Mouse (Mus musculus) monocyte, adult 5-6 weeks (primary cell): ENCODE measurements around the gene Kcnq4. TPM values are rescaled to one million over a fixed set of nuclear protein-coding genes. Genes with fewer than 3 reads are reported as not detected.

ENCODE experiments used
- ATAC-seq: fragments of 153-309, 156-312 bp; replicated peaks from 2 replicates; pipeline ENCODE4 v1.8.0; 2017; ENCODE audit warnings: mild to moderate bottlenecking; ENCODE audit not compliant: low TSS enrichment, insufficient number of reproducible peaks, severe bottlenecking, poor library complexity, low FRiP score
- total RNA-seq: library from RNA; stranded (forward); fragments of 200-1000, 200-491, 200-594 nt; gene quantifications from 3 replicates; pipeline ENCODE4 v1.2.3, GENCODE M21; 2017

Gene Kcnq4
- not detected in 3 replicates for total RNA-seq

GRCm38 (mm10) chr4:120747941-120748866 lies at the start of gene Kcnq4:
Kcnq4 (minus strand) TSS chr4:120748612.
- no peak for ATAC-seq

DNA sequence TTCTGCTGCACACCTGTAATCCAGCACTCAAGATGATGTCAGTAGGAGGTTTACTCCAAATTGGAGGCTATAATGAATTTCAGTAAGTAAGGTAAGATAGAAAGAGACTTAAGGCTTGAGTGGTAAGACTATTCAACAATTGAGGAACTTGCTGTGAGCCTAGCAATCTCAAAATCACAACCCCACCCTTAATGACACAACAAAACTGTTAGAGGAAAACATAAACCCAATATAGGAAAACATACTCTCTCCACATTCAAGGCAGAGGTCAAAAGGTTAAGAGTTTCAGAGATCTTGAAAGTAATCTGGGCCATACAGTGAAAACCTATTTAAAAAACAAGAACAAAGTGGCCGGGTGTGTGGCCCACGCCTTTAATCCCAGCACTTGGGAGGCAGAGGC lies 48.3 kb upstream of the Kcnq4 start:
- ATAC-seq: peak; percentile 88

- no peak for ATAC-seq
Measured at GRCm38 (mm10) chr4:120795646-120796045, 47.2 kb upstream of the Kcnq4 start.

DNA sequence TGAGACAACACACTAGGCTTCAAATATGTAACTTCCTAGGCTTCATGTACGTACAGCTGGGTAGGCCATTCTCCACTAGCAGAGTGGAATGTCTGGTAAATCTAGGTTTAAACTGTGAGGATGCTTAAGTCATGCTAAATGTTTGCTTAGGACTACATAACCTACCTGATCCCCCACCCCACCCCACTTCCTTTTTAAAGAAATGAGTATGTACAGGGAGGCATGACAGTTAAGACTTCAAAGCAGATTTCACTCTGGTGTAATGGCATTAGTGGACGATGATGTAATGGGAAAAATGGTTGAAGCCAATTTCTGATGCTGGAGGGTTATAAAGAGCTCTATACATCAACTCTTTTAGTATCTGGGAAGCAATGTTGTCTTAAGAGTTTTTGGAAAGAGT lies 44.5 kb upstream of the Kcnq4 start:
- ATAC-seq: no peak

DNA sequence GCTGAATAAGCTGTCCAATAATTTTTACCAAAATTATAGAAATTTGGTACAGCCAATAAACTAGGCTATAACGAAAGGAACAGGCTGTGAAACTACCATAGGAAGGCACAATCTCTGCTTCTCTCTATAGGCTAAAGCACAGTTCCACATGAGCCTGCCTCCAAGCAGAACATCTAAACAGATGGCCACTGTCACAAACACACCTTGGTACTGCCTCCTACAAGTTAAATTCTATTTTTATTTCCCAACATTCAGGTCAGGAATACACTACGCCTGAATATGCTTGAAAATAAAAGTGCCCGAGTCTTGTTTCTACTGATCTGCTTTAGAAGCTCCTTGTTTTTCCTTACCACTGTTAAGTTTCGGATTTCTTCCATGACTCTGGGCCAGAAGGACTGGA lies 41.6 kb upstream of the Kcnq4 start:
- ATAC-seq: no peak

DNA sequence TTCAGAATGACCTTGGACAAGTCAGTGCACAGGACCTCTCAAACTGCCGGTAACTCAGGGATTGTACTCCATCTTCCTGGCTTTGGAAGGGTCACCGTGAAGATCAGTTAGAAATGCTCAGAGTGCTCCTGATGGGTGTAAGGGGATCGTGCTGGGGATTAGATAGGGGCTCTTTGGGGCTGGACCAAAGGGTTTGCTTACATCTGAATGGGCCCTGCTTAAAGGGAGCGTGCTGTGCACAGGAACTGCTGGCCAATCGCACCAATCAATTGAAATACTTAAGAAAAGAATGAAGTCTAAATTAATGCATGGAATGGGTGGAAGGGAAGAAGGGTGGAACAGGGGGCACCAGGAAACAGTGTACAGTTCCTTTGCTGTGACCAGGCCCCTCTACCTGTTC lies 7.4 kb upstream of the Kcnq4 start:
- ATAC-seq: no peak

GRCm38 (mm10) chr4:120755299-120755698 lies 6.9 kb upstream of the Kcnq4 start:
- ATAC-seq: no peak

DNA sequence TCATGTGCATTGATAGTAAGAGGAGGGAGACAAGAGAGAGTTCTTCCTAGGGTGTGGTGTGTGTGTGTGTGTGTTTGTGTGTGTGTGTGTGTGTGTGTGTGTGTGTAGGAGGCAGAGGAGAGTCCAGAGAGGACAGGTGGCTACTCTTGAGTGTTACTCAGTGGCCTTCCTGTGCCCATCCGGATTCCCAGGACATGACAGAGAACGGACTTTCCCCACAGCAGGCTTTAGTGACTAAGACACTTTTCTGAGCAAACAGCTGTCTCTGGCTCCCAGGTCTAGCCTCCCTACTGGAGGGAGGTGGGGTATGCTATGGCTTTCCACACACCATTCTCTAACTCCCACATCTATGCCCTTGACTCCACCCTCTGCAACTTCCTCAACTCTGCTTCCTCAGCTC lies 1.2 kb upstream of the Kcnq4 start:
- ATAC-seq: no peak

GRCm38 (mm10) chr4:120747243-120747792 lies 1.1 kb downstream of the Kcnq4 start:
- ATAC-seq: no peak

DNA sequence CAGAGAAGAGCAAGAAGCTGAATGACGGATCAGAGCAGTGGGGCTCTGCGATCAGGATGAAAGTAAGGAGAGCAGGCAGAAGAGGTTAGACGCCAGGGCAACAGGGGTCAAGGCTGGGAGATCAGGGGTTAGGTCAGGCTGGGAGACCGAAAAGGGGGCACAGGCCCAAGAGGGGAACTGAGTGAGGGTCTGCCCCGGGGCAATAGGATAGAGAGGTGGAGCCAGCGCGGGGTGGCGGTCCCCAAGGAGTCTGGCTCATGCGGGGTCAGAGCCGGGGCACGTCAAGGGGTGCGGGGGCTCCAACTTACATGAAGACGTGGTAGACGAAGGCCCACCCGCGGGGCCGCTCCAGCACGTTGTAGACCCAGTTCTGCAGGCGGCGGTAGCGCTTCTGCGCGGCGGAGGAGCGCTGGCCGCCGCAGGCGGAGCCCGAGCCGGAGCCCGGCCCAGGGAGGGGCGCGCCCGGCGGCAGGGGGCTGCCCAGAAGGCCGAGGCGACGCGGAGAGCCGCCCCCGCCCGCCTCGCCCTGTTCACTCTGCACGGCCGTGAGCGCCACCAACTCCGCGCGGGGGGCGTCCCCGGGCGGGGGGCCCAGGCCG lies 1.8 kb downstream of the Kcnq4 start:
- no peak for ATAC-seq

- no peak for ATAC-seq
Measured at GRCm38 (mm10) chr4:120745731-120746551, 2.5 kb downstream of the Kcnq4 start.

GRCm38 (mm10) chr4:120743636-120744035 lies 4.8 kb downstream of the Kcnq4 start:
- no peak for ATAC-seq

GRCm38 (mm10) chr4:120741303-120741702 lies 7.1 kb downstream of the Kcnq4 start:
- ATAC-seq: no peak

DNA sequence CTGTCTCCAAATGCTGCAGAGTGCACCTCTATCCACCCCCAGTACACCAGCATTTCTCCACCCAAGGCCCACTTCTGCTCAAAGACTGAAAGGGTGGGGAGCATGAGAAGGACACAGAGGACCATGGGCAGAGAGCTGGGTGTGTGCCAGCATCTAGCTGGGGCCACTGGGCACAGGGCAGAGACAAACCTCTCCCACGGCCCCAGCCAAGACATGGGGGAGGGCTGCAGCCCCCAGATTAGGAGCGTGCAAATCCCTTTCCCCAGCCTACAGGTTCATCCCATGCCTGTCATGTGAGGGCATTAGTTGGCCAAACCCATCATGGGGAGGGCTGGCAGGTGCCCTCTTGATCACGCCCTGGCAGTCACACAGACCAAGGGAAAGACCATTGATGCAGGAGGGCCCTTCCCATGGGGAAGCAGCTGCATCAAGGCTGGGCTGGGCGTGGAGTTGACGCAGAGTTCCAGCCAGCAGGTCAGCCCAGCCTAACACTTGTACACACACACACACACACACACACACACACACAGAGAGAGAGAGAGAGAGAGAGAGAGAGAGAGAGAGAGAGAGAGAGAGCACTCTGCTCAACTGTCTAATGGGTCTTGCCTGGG lies 14.3 kb downstream of the Kcnq4 start:
- no peak for ATAC-seq

DNA sequence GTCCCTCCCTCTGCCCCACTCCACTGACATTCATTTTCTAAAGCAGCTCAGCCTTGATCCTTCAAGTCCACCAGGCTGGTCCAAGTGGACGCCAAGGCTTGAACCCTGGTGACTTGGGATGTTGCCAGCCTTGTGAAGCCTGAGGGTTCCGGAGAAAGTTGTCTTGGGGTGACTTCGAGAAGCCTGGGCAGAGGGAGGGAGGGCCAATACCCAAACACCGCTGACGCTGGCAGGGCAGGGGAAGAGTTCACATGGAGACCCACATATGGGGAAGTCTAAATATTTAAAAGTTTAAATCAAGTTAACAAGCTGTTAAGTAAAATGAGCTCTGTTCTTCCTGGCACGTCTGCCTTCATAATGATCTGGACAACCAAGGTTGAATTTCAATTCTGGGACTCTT lies 15.7 kb downstream of the Kcnq4 start:
- ATAC-seq: no peak

- no peak for ATAC-seq
Measured at GRCm38 (mm10) chr4:120731030-120731644, 17.3 kb downstream of the Kcnq4 start.

DNA sequence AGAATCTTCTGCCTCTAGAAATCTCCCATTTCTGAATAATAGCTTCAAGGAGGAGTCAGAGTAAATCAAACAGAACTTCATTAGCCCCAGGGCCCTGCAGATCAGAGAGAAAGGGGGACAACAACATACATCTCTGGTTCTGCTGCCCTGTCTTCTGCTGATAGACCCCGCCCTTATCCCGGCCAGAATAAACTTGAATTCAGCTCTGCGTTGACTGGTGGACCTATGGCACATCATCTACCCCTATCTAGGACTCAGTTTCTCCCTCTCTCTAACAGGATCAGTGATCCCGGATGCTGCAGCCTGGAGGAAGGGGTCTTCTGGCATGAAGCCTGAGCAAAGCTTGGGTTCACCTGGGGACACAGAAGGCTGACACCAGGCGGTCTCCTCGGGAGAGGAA lies 17.8 kb downstream of the Kcnq4 start:
- ATAC-seq: no peak

- no peak for ATAC-seq
Measured at GRCm38 (mm10) chr4:120730146-120730545, 18.3 kb downstream of the Kcnq4 start.
